Mouse (Mus musculus) heart, embryonic 12.5 days (tissue): ENCODE results near the gene Fcna. TPM values are rescaled to one million over a fixed set of nuclear protein-coding genes. Genes with fewer than 3 reads are reported as not detected.

Source experiments
- ATAC-seq: fragments of 200-750 bp; cut with Nextera tagmentation; 2 replicates; pipeline ENCODE4 v1.8.0; 2017; ENCODE audit warnings: moderate TSS enrichment, moderate library complexity; ENCODE audit not compliant: insufficient number of reproducible peaks, low FRiP score
- H3K27ac ChIP-seq: fragments of 300-500 bp; sonication (generic); 2 replicates; pipeline ENCODE4 v1.5.1; 2016; ENCODE audit warnings: mild to moderate bottlenecking, moderate library complexity; ENCODE audit not compliant: poor library complexity, severe bottlenecking
- H3K27me3 ChIP-seq: fragments of 300-500 bp; sonication (generic); replicated peaks from 2 replicates; pipeline ENCODE4 v1.6.1; 2016; ENCODE audit warnings: mild to moderate bottlenecking, moderate library complexity
- H3K36me3 ChIP-seq: fragments of 300-500 bp; sonication (generic); 2 replicates; pipeline ENCODE4 v1.6.1; 2016; ENCODE audit warnings: mild to moderate bottlenecking, moderate library complexity
- H3K4me1 ChIP-seq: fragments of 300-500 bp; sonication (generic); replicated peaks from 2 replicates; pipeline ENCODE4 v1.6.1; 2016; ENCODE audit warnings: mild to moderate bottlenecking
- H3K4me2 ChIP-seq: fragments of 300-500 bp; sonication (generic); 2 replicates; pipeline ENCODE4 v1.6.1; 2016; ENCODE audit warnings: mild to moderate bottlenecking, moderate library complexity
- H3K4me3 ChIP-seq: fragments of 300-500 bp; sonication (generic); 2 replicates; pipeline ENCODE4 v1.5.1; 2016; ENCODE audit warnings: mild to moderate bottlenecking
- H3K9ac ChIP-seq: fragments of 300-500 bp; sonication (generic); 2 replicates; pipeline ENCODE4 v1.6.1; 2016; ENCODE audit warnings: mild to moderate bottlenecking, moderate library complexity
- H3K9me3 ChIP-seq: fragments of 300-500 bp; sonication (generic); replicated peaks from 2 replicates; pipeline ENCODE4 v1.6.1; 2016; ENCODE audit warnings: mild to moderate bottlenecking, moderate library complexity
- WGBS: fragments of 180-500 bp; shearing (Covaris S2); methylation state at CpG from one replicate; pipeline ENCODE4 v1.1.7; 2016; 5-methylcytosine and 5-hydroxymethylcytosine counted together
- polyA plus RNA-seq: library from polyadenylated mRNA; unstranded; fragments of >200 nt; fragmentation: Nextera tagmentation; extraction: Ambion mirVana; gene quantifications from 2 replicates; pipeline ENCODE4 v1.2.1, GENCODE M21; 2016

Fcna gene
- polyA plus RNA-seq, 1 experiment from 2014 or later: 1.1 TPM

- 65% methylated on average over 4 of the region's 4 CpGs for WGBS
- no peak overlapping the region for H3K9ac ChIP-seq
- H3K4me3 ChIP-seq: no peak overlapping the region
- H3K36me3 ChIP-seq: peaks cover 55% of the 10 kb centered on the region
- no peaks in the 10 kb centered on the region for H3K9me3 ChIP-seq
- peaks cover 47% of the 10 kb centered on the region for H3K4me1 ChIP-seq
- H3K27me3 ChIP-seq: peaks cover 28% of the 10 kb centered on the region
- H3K4me2 ChIP-seq: no peak overlapping the region
- no peak for ATAC-seq
- no peak overlapping the region for H3K27ac ChIP-seq
Observed at GRCm38 (mm10) chr2:25583571-25583970, 44.3 kb downstream of the Fcna start.

GRCm38 (mm10) chr2:25583120-25583481, 44.7 kb downstream of the Fcna start:
- H3K4me1 ChIP-seq: peaks cover 52% of the 10 kb centered on the region
- H3K9me3 ChIP-seq: no peaks in the 10 kb centered on the region
- H3K9ac ChIP-seq: no peak overlapping the region
- ATAC-seq: no peak
- no peak overlapping the region for H3K4me3 ChIP-seq
- H3K4me2 ChIP-seq: no peak overlapping the region
- no peak overlapping the region for H3K27ac ChIP-seq
- H3K36me3 ChIP-seq: peaks cover 50% of the 10 kb centered on the region
- WGBS: 91% methylated on average over 6 of the region's 6 CpGs
- H3K27me3 ChIP-seq: peaks cover 33% of the 10 kb centered on the region

- peaks cover 45% of the 10 kb centered on the region for H3K36me3 ChIP-seq
- H3K27ac ChIP-seq: no peak overlapping the region
- H3K9ac ChIP-seq: no peak overlapping the region
- 45% methylated on average over 12 of the region's 12 CpGs for WGBS
- H3K4me2 ChIP-seq: no peak overlapping the region
- ATAC-seq: no peak
- H3K27me3 ChIP-seq: peaks cover 38% of the 10 kb centered on the region
- peaks cover 57% of the 10 kb centered on the region for H3K4me1 ChIP-seq
- H3K9me3 ChIP-seq: no peaks in the 10 kb centered on the region
- no peak overlapping the region for H3K4me3 ChIP-seq
Observed at GRCm38 (mm10) chr2:25582466-25583119, 45.2 kb downstream of the Fcna start.

- Histone ChIP-seq H3K4me1 (peaks cover 58% of the 10 kb centered on the region), H3K9me3 (no peaks in the 10 kb centered on the region), H3K9ac (no peak overlapping the region), H3K4me3 (no peak overlapping the region), H3K4me2 (peak overlapping the region; percentile 74), H3K36me3 (peaks cover 39% of the 10 kb centered on the region), H3K27ac (no peak overlapping the region), H3K27me3 (peaks cover 45% of the 10 kb centered on the region)
- 35% methylated on average over 6 of the region's 6 CpGs for WGBS
- no peak for ATAC-seq
Observed at GRCm38 (mm10) chr2:25581901-25582301, 45.9 kb downstream of the Fcna start.

GRCm38 (mm10) chr2:25581294-25581864, 46.5 kb downstream of the Fcna start, which contains the start of gene Ajm1:
Gene Ajm1, minus strand, starts transcription at chr2:25581757.
- H3K4me1 ChIP-seq: peaks cover 53% of the 10 kb centered on the region
- WGBS: 5% methylated on average over 19 of the region's 19 CpGs
- peak within 1 kb of the TSS; percentile 34 for H3K4me3 ChIP-seq
- no peaks in the 10 kb centered on the region for H3K9me3 ChIP-seq
- H3K27ac ChIP-seq: no peak within 1 kb of the TSS
- H3K9ac ChIP-seq: no peak within 1 kb of the TSS
- H3K4me2 ChIP-seq: peak within 1 kb of the TSS; percentile 74
- peaks cover 34% of the 10 kb centered on the region for H3K36me3 ChIP-seq
- peak; percentile 62 for ATAC-seq
- peaks cover 50% of the 10 kb centered on the region for H3K27me3 ChIP-seq

GRCm38 (mm10) chr2:25580621-25581101, 47.2 kb downstream of the Fcna start:
- no peak overlapping the region for H3K9ac ChIP-seq
- H3K4me1 ChIP-seq: peaks cover 59% of the 10 kb centered on the region
- 0 out of 2 replicates have a peak overlapping the region, but pooled peaks have one; percentile 74 for H3K4me2 ChIP-seq
- H3K27ac ChIP-seq: no peak overlapping the region
- peaks cover 57% of the 10 kb centered on the region for H3K27me3 ChIP-seq
- WGBS: 50% methylated on average over 6 of the region's 6 CpGs
- H3K36me3 ChIP-seq: peaks cover 28% of the 10 kb centered on the region
- ATAC-seq: no peak
- 0 out of 2 replicates have a peak overlapping the region, but pooled peaks have one; percentile 34 for H3K4me3 ChIP-seq
- no peaks in the 10 kb centered on the region for H3K9me3 ChIP-seq

GRCm38 (mm10) chr2:25579737-25580460, 47.9 kb downstream of the Fcna start:
- peak overlapping the region; percentile 25 for H3K4me3 ChIP-seq
- no peak overlapping the region for H3K9ac ChIP-seq
- H3K27me3 ChIP-seq: peaks cover 57% of the 10 kb centered on the region
- H3K36me3 ChIP-seq: peaks cover 21% of the 10 kb centered on the region
- WGBS: 5% methylated on average over 27 of the region's 27 CpGs
- no peak overlapping the region for H3K27ac ChIP-seq
- no peaks in the 10 kb centered on the region for H3K9me3 ChIP-seq
- H3K4me2 ChIP-seq: peak overlapping the region; percentile 49
- no peak for ATAC-seq
- H3K4me1 ChIP-seq: peaks cover 63% of the 10 kb centered on the region

GRCm38 (mm10) chr2:25578796-25579736, 48.8 kb downstream of the Fcna start:
- 5% methylated on average over 77 of the region's 77 CpGs for WGBS
- H3K4me1 ChIP-seq: peaks cover 65% of the 10 kb centered on the region
- no peak overlapping the region for H3K9ac ChIP-seq

GRCm38 (mm10) chr2:25577951-25578795, 49.7 kb downstream of the Fcna start:
- 4% methylated on average over 75 of the region's 75 CpGs for WGBS
- Histone ChIP-seq H3K9ac (0 out of 2 replicates have a peak overlapping the region, but pooled peaks have one; percentile 18), H3K27me3 (peaks cover 57% of the 10 kb centered on the region)

More at GRCm38 (mm10) chr2:25578796-25579736, 48.8 kb downstream of the Fcna start:
- peak overlapping the region; percentile 32 for H3K4me3 ChIP-seq
- H3K9me3 ChIP-seq: no peaks in the 10 kb centered on the region
- ATAC-seq: no peak
- peaks cover 57% of the 10 kb centered on the region for H3K27me3 ChIP-seq
- H3K4me2 ChIP-seq: peak overlapping the region; percentile 58
- H3K36me3 ChIP-seq: peaks cover 12% of the 10 kb centered on the region
- no peak overlapping the region for H3K27ac ChIP-seq

More at GRCm38 (mm10) chr2:25577951-25578795, 49.7 kb downstream of the Fcna start:
- Histone ChIP-seq H3K27ac (no peak overlapping the region), H3K36me3 (peaks cover 3% of the 10 kb centered on the region), H3K4me2 (peak overlapping the region; percentile 58), H3K9me3 (no peaks in the 10 kb centered on the region), H3K4me1 (peaks cover 72% of the 10 kb centered on the region), H3K4me3 (peak overlapping the region; percentile 32)
- no peak for ATAC-seq
